Mouse (Mus musculus): ENCODE results near the gene Lrrc61. TPM values are rescaled to one million over a fixed set of nuclear protein-coding genes. Genes with fewer than 3 reads are reported as not detected.
A peak's percentile ranks its signal among the peaks of the same experiment; 100 is the strongest.

Lrrc61 gene
- total RNA-seq, 2 experiments from 2014 or later = 35.4 to 40.3 TPM

- no peak for DNase-seq (ENCODE audit: low spot score in 2 of 2)
These were observed 36.7 kb downstream of the Lrrc61 start for GRCm38 (mm10) chr6:48591221-48591845.

- DNase-seq (ENCODE audit: low spot score in 2 of 2) = no peak
These were observed 37.3 kb downstream of the Lrrc61 start for GRCm38 (mm10) chr6:48591871-48592270.

GRCm38 (mm10) chr6:48593158-48594042, 38.8 kb downstream of the Lrrc61 start, which contains the start of the genes Repin1 and Gm44965:
Gene Repin1, plus strand, starts transcription at chr6:48593883.
Gene Gm44965, plus strand, starts transcription at chr6:48593941.
- peak; percentile 92 to 95 for DNase-seq (ENCODE audit: low spot score in 2 of 2)

GRCm38 (mm10) chr6:48594043-48594738, 39.6 kb downstream of the Lrrc61 start:
- peak in 1 of 2 experiments; percentile 55 for DNase-seq (ENCODE audit: low spot score in 2 of 2)

- peak; percentile 32 to 54 for DNase-seq (ENCODE audit: low spot score in 2 of 2)
These were observed 40.7 kb downstream of the Lrrc61 start for GRCm38 (mm10) chr6:48595278-48595677.

GRCm38 (mm10) chr6:48596545-48597232, 42.1 kb downstream of the Lrrc61 start:
- DNase-seq (ENCODE audit: low spot score in 2 of 2) = no peak

GRCm38 (mm10) chr6:48597233-48597625, 42.6 kb downstream of the Lrrc61 start:
- DNase-seq (ENCODE audit: low spot score in 2 of 2) = no peak

GRCm38 (mm10) chr6:48600594-48600993, 46.0 kb downstream of the Lrrc61 start:
- no peak for DNase-seq (ENCODE audit: low spot score in 2 of 2)

GRCm38 (mm10) chr6:48601271-48602079, 46.9 kb downstream of the Lrrc61 start, which contains the start of gene Zfp775:
Gene Zfp775, plus strand, starts transcription at chr6:48602063.
- DNase-seq (ENCODE audit: low spot score in 2 of 2) = peak; percentile 95 to 97

GRCm38 (mm10) chr6:48602080-48602741, 47.6 kb downstream of the Lrrc61 start:
- DNase-seq (ENCODE audit: low spot score in 2 of 2) = peak; percentile 53 to 70

- DNase-seq (ENCODE audit: low spot score in 2 of 2) = no peak
These were observed 53.5 kb downstream of the Lrrc61 start for GRCm38 (mm10) chr6:48608124-48608523.

- DNase-seq (ENCODE audit: low spot score in 2 of 2) = no peak
These were observed 54.9 kb downstream of the Lrrc61 start for GRCm38 (mm10) chr6:48609512-48609911.

GRCm38 (mm10) chr6:48610657-48611056, 56.1 kb downstream of the Lrrc61 start:
- no peak for DNase-seq (ENCODE audit: low spot score in 2 of 2)

- no peak for DNase-seq (ENCODE audit: low spot score in 2 of 2)
These were observed 58.9 kb downstream of the Lrrc61 start for GRCm38 (mm10) chr6:48613464-48613863.

- no peak for DNase-seq (ENCODE audit: low spot score in 2 of 2)
These were observed 60.2 kb downstream of the Lrrc61 start for GRCm38 (mm10) chr6:48614756-48615155.

GRCm38 (mm10) chr6:48620031-48620430, 65.4 kb downstream of the Lrrc61 start:
- no peak for DNase-seq (ENCODE audit: low spot score in 2 of 2)

Data from left cerebral cortex, adult 18-20 months (tissue).